Mouse (Mus musculus) lung, postnatal 0 days (tissue): ENCODE measurements around the gene Filip1l. TPM values are rescaled to one million over a fixed set of nuclear protein-coding genes. Genes with fewer than 3 reads are reported as not detected.

Source experiments
- ATAC-seq: fragments of 200-750 bp; cut with Nextera tagmentation; 2 replicates; pipeline ENCODE4 v1.8.0; 2017; ENCODE audit warnings: moderate library complexity
- DNase-seq: peaks from one replicate; pipeline ENCODE4 v3.0.0-alpha.2; 2016; ENCODE audit warnings: low spot score
- H3K27ac ChIP-seq: fragments of 300-500 bp; sonication (generic); 2 replicates; pipeline ENCODE4 v1.5.1; 2014; ENCODE audit warnings: antibody characterized with exemption, mild to moderate bottlenecking, low read length, mixed read lengths
- H3K27me3 ChIP-seq: fragments of 300-500 bp; sonication (generic); replicated peaks from 2 replicates; pipeline ENCODE4 v1.6.1; 2014; ENCODE audit warnings: low read length, mixed read lengths; ENCODE audit not compliant: insufficient read depth
- H3K36me3 ChIP-seq: fragments of 300-500 bp; sonication (generic); 2 replicates; pipeline ENCODE4 v1.6.1; 2014; ENCODE audit warnings: low read length, mixed read lengths; ENCODE audit not compliant: insufficient read depth
- H3K4me1 ChIP-seq: fragments of 300-500 bp; sonication (generic); 2 replicates; pipeline ENCODE4 v1.6.1; 2014; ENCODE audit warnings: antibody characterized with exemption, low read depth, low read length, mixed read lengths; ENCODE audit not compliant: insufficient read depth
- H3K4me2 ChIP-seq: fragments of 300-500 bp; sonication (generic); replicated peaks from 2 replicates; pipeline ENCODE4 v1.6.1; 2014; ENCODE audit warnings: low read depth, mild to moderate bottlenecking, low read length, moderate library complexity, mixed read lengths
- H3K4me3 ChIP-seq: fragments of 300-500 bp; sonication (generic); 2 replicates; pipeline ENCODE4 v1.5.1; 2014; ENCODE audit warnings: low read depth, low read length
- H3K9ac ChIP-seq: fragments of 300-500 bp; sonication (generic); replicated peaks from 2 replicates; pipeline ENCODE4 v1.6.1; 2014; ENCODE audit warnings: low read depth, mild to moderate bottlenecking
- H3K9me3 ChIP-seq: fragments of 300-500 bp; sonication (generic); 2 replicates; pipeline ENCODE4 v1.6.1; 2016; ENCODE audit warnings: low read length, mixed read lengths
- CTCF ChIP-seq: IDR thresholded peaks from 2 replicates; pipeline ENCODE4 v1.5.1; 2016; ENCODE audit warnings: antibody characterized with exemption, mild to moderate bottlenecking
- EP300 ChIP-seq: IDR thresholded peaks from 2 replicates; pipeline ENCODE4 v1.6.1; 2016; ENCODE audit warnings: antibody characterized with exemption, mild to moderate bottlenecking, control low read depth
- WGBS: fragments of 180-500 bp; shearing (Covaris S2); extraction: QIAGEN DNeasy Blood & Tissue Kit; methylation state at CpG from one replicate; pipeline ENCODE4 v1.1.7; 2014; 5-methylcytosine and 5-hydroxymethylcytosine counted together
- polyA plus RNA-seq: library from polyadenylated mRNA; unstranded; fragments of >200 nt; fragmentation: Nextera tagmentation; extraction: Ambion mirVana; gene quantifications from 2 replicates; pipeline ENCODE4 v1.2.1, GENCODE M21; 2015

The Filip1l gene
- polyA plus RNA-seq, 1 experiment from 2014 or later: 41.6 TPM

- H3K4me1 ChIP-seq: no peaks in the 10 kb centered on the region
- ATAC-seq (no peak), DNase-seq (no peak)
- H3K4me3 ChIP-seq: no peak overlapping the region
- 70% methylated on average over 11 of the region's 11 CpGs for WGBS
- H3K36me3 ChIP-seq: no peaks in the 10 kb centered on the region
- TF ChIP-seq CTCF (no peak), EP300 (no peak)
- no peaks in the 10 kb centered on the region for H3K9me3 ChIP-seq
- H3K27me3 ChIP-seq: no peaks in the 10 kb centered on the region
- H3K4me2 ChIP-seq: no peak overlapping the region
- no peak overlapping the region for H3K9ac ChIP-seq
- H3K27ac ChIP-seq: no peak overlapping the region
These were observed 84.8 kb downstream of the Filip1l start for GRCm38 (mm10) chr16:57437523-57438287.

GRCm38 (mm10) chr16:57438288-57438685, 85.4 kb downstream of the Filip1l start:
- DNase-seq: no peak
- 65% methylated on average over 5 of the region's 5 CpGs for WGBS
- no peaks in the 10 kb centered on the region for H3K36me3 ChIP-seq
- H3K4me1 ChIP-seq: no peaks in the 10 kb centered on the region
- no peak overlapping the region for H3K4me2 ChIP-seq
- no peaks in the 10 kb centered on the region for H3K27me3 ChIP-seq
- no peaks in the 10 kb centered on the region for H3K9me3 ChIP-seq
- no peak for TF ChIP-seq EP300
- no peak for TF ChIP-seq CTCF
- ATAC-seq: peak; percentile 32; the same call in 1 of the 2 replicates
- no peak overlapping the region for H3K27ac ChIP-seq
- no peak overlapping the region for H3K9ac ChIP-seq
- H3K4me3 ChIP-seq: no peak overlapping the region

- no peak overlapping the region for H3K27ac ChIP-seq
- TF ChIP-seq EP300 (no peak), CTCF (no peak)
- 82% methylated on average over 11 of the region's 11 CpGs for WGBS
These were observed 86.3 kb downstream of the Filip1l start for GRCm38 (mm10) chr16:57439206-57439605.

GRCm38 (mm10) chr16:57440706-57441437, 88.0 kb downstream of the Filip1l start:
- ATAC-seq (no peak), DNase-seq (no peak)
- H3K4me2 ChIP-seq: no peak overlapping the region
- no peak overlapping the region for H3K4me3 ChIP-seq
- no peak overlapping the region for H3K27ac ChIP-seq
- TF ChIP-seq EP300 (no peak), CTCF (no peak)
- H3K27me3 ChIP-seq: no peaks in the 10 kb centered on the region
- 88% methylated on average over 10 of the region's 10 CpGs for WGBS
- H3K9ac ChIP-seq: no peak overlapping the region
- H3K36me3 ChIP-seq: no peaks in the 10 kb centered on the region
- no peaks in the 10 kb centered on the region for H3K4me1 ChIP-seq
- H3K9me3 ChIP-seq: no peaks in the 10 kb centered on the region

More at GRCm38 (mm10) chr16:57439206-57439605, 86.3 kb downstream of the Filip1l start:
- Histone ChIP-seq H3K4me3 (no peak overlapping the region), H3K9me3 (no peaks in the 10 kb centered on the region), H3K9ac (no peak overlapping the region), H3K4me2 (no peak overlapping the region), H3K4me1 (no peaks in the 10 kb centered on the region), H3K27me3 (no peaks in the 10 kb centered on the region), H3K36me3 (no peaks in the 10 kb centered on the region)
- DNase-seq (no peak), ATAC-seq (no peak)

GRCm38 (mm10) chr16:57445096-57446094, 92.5 kb downstream of the Filip1l start:
- ATAC-seq (no peak), DNase-seq (no peak)
- Histone ChIP-seq H3K9ac (no peak overlapping the region), H3K4me3 (no peak overlapping the region), H3K36me3 (no peaks in the 10 kb centered on the region), H3K27me3 (no peaks in the 10 kb centered on the region), H3K9me3 (no peaks in the 10 kb centered on the region), H3K4me1 (no peaks in the 10 kb centered on the region), H3K27ac (no peak overlapping the region), H3K4me2 (no peak overlapping the region)
- 61% methylated on average over 10 of the region's 10 CpGs for WGBS
- no peak for TF ChIP-seq EP300
- TF ChIP-seq CTCF: no peak

GRCm38 (mm10) chr16:57453009-57453408, 100.1 kb downstream of the Filip1l start:
- Histone ChIP-seq H3K9me3 (no peaks in the 10 kb centered on the region), H3K4me2 (no peak overlapping the region), H3K27ac (no peak overlapping the region), H3K27me3 (no peaks in the 10 kb centered on the region), H3K4me3 (no peak overlapping the region), H3K4me1 (no peaks in the 10 kb centered on the region; the same call in 1 of the 2 replicates), H3K9ac (no peak overlapping the region), H3K36me3 (no peaks in the 10 kb centered on the region)
- no peak for TF ChIP-seq EP300
- TF ChIP-seq CTCF: no peak
- ATAC-seq (peak; percentile 62), DNase-seq (peak; percentile 44)
- WGBS: 33% methylated on average over 7 of the region's 7 CpGs
